In the genomic region with DNA sequence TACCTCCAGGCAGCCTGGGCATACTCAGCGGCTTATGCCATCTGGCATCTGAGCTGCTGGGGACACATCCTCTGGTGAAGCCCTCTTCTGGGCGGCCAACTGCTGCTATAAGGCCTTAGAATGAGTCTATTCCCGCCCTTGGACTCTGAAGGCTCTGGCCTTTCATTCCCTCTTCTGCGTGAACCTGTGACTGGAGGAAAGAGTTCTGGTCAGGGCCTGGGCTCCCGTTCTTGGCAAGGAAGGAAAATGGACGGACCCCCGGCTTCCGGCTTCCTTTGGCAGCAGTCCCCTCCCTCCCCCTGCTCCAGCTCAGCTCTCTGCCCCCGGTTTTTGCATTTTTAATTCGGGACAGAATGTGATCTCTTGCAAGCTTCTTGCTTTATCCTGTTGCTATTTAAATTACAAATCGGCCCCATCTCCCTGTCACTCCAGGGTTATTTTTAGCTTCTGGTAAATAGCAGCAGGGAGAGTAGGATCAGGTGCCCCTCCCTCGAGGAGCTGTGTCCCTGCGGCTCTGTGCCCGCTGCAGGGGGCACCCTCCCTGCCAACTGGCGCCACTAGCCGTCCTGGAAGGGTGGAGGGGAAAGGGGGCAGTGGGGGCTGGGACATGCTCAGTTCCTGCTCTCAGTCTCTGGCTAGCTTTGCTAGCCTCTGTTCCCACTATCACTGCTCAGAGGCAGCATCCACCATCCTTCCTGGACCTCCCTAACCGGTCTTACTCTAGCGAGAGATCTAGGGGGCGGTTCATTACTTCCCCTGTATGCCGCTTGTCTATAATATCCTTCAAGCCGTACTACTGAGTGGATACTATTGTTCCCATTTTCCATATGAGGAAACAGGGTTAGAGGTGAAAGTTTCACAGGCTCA, we compare ENCODE assay signal across 9 mouse cellular contexts. TPM values are rescaled to one million over a fixed set of nuclear protein-coding genes. Genes with fewer than 3 reads are reported as not detected.
DNase-seq lines count a peak whose midpoint lies in the region; ATAC-seq and TF ChIP-seq lines count a peak whose summit lies in the region.
"Had no signal": no experiment of that assay in that cellular context is flagged by ENCODE, and none has a peak within 500 bp of the region (broad histone marks: within the 10 kb centered on the region; RNA-seq: fewer than 3 reads in every experiment).

No protein-coding gene starts in this region.

- no peaks in the 10 kb centered on the region for H3K9me3 ChIP-seq in forebrain, embryonic 15.5 days
- H3K9me3 ChIP-seq in hindbrain, embryonic 11.5 days (ENCODE audit: control insufficient read depth, low read length): no peaks in the 10 kb centered on the region
- H3K9me3 ChIP-seq in limb, embryonic 11.5 days (ENCODE audit: control insufficient read depth, low read length): no peaks in the 10 kb centered on the region
- H3K9me3 ChIP-seq in midbrain, postnatal 0 days (ENCODE audit: low read length): no peaks in the 10 kb centered on the region

- peaks cover 24% of the 10 kb centered on the region for H3K4me1 ChIP-seq in thymus, adult 2 months (replicated peaks; ENCODE audit: control insufficient read depth, insufficient read depth, low read length)
- H3K4me1 ChIP-seq in forebrain, embryonic 15.5 days: peaks cover 34% of the 10 kb centered on the region
- H3K4me1 ChIP-seq in hindbrain, embryonic 11.5 days (replicated peaks; ENCODE audit: control insufficient read depth, insufficient read depth, low read length): peaks cover 14% of the 10 kb centered on the region
- H3K4me1 ChIP-seq in limb, embryonic 11.5 days (ENCODE audit: control insufficient read depth, insufficient read depth, low read length): peaks cover 10% of the 10 kb centered on the region
- H3K4me1 ChIP-seq in midbrain, postnatal 0 days (ENCODE audit: insufficient read depth, low read length): peaks cover 11% of the 10 kb centered on the region; the same call in 1 of the 2 replicates

- H3K9ac ChIP-seq in forebrain, embryonic 15.5 days (replicated peaks): peak overlapping the region; percentile 27; the same call in 1 of the 2 replicates
- no peak overlapping the region for H3K9ac ChIP-seq in hindbrain, embryonic 11.5 days (ENCODE audit: low read depth, low read length)
- 0 out of 2 replicates have a peak overlapping the region, but pooled peaks have one; percentile 17 for H3K9ac ChIP-seq in limb, embryonic 11.5 days (ENCODE audit: low read length)
- peak overlapping the region; percentile 24; the same call in 1 of the 2 replicates for H3K9ac ChIP-seq in midbrain, postnatal 0 days (replicated peaks; ENCODE audit: low read length, poor library complexity, severe bottlenecking)

- no peak for TF ChIP-seq CTCF in thymus, adult 2 months (IDR thresholded peaks at IDR 0.05; ENCODE audit: borderline replicate concordance, control insufficient read depth, extremely low read depth, insufficient read depth, low read length, poor library complexity)
- TF ChIP-seq CTCF in midbrain, postnatal 0 days (IDR thresholded peaks at IDR 0.05): no peak

- DNase-seq in thymus, adult 2 months: no peak
- no peak for DNase-seq in thymus, postnatal 10 days (ENCODE audit: low spot score in 2 of 2)
- no peak for DNase-seq in hindbrain, embryonic 11.5 days (ENCODE audit: low spot score)
- no peak for DNase-seq in limb, embryonic 11.5 days (ENCODE audit: low spot score)
- DNase-seq in midbrain, postnatal 0 days (ENCODE audit: low spot score): peak; percentile 77
- no peak for DNase-seq in urinary bladder, postnatal 25 days (ENCODE audit: low spot score)

- TF ChIP-seq POLR2A in thymus, adult 2 months (IDR thresholded peaks at IDR 0.05; ENCODE audit: control insufficient read depth, extremely low read depth, insufficient read depth, low read length, poor library complexity): no peak

- H3K27me3 ChIP-seq in thymus, adult 2 months (ENCODE audit: control insufficient read depth, insufficient read depth, low read length): peaks cover 17% of the 10 kb centered on the region; the same call in 1 of the 2 replicates
- H3K27me3 ChIP-seq in forebrain, embryonic 15.5 days: peaks cover 21% of the 10 kb centered on the region
- H3K27me3 ChIP-seq in hindbrain, embryonic 11.5 days (ENCODE audit: control insufficient read depth, insufficient read depth, low read length): peaks cover 30% of the 10 kb centered on the region
- H3K27me3 ChIP-seq in limb, embryonic 11.5 days (ENCODE audit: control insufficient read depth, insufficient read depth, low read length): peaks cover 21% of the 10 kb centered on the region
- H3K27me3 ChIP-seq in midbrain, postnatal 0 days (ENCODE audit: insufficient read depth, low read length): peaks cover 9% of the 10 kb centered on the region

- peak overlapping the region; percentile 3; the same call in 1 of the 2 replicates for H3K4me3 ChIP-seq in thymus, adult 2 months (ENCODE audit: control insufficient read depth, insufficient read depth, low read length)
- peak overlapping the region; percentile 16 for H3K4me3 ChIP-seq in forebrain, embryonic 15.5 days
- no peak overlapping the region for H3K4me3 ChIP-seq in hindbrain, embryonic 11.5 days (ENCODE audit: low read depth, low read length)
- H3K4me3 ChIP-seq in limb, embryonic 11.5 days (ENCODE audit: low read depth, low read length): no peak overlapping the region
- no peak overlapping the region for H3K4me3 ChIP-seq in midbrain, postnatal 0 days (ENCODE audit: low read depth, low read length)

- 43% methylated on average over 21 of the region's 21 CpGs for WGBS in thymus, adult 2 months
- 9% methylated on average over 21 of the region's 21 CpGs for WGBS in forebrain, embryonic 15.5 days
- WGBS in hindbrain, embryonic 11.5 days: 16% methylated on average over 21 of the region's 21 CpGs
- WGBS in limb, embryonic 11.5 days: 24% methylated on average over 21 of the region's 21 CpGs
- WGBS in midbrain, postnatal 0 days: 11% methylated on average over 21 of the region's 21 CpGs

- peak overlapping the region; percentile 37 for H3K4me2 ChIP-seq in forebrain, embryonic 15.5 days (replicated peaks)
- H3K4me2 ChIP-seq in hindbrain, embryonic 11.5 days (replicated peaks; ENCODE audit: low read depth, low read length): peak overlapping the region; percentile 18; the same call in 1 of the 2 replicates
- H3K4me2 ChIP-seq in limb, embryonic 11.5 days (ENCODE audit: low read depth, severe bottlenecking): no peak overlapping the region
- peak overlapping the region; percentile 13; the same call in 1 of the 2 replicates for H3K4me2 ChIP-seq in midbrain, postnatal 0 days (ENCODE audit: low read depth, low read length, poor library complexity, severe bottlenecking)

- H3K27ac ChIP-seq in thymus, adult 2 months (ENCODE audit: control insufficient read depth, insufficient read depth, low read length): no peak overlapping the region
- peak overlapping the region; percentile 82 for H3K27ac ChIP-seq in forebrain, embryonic 15.5 days (replicated peaks)
- no peak overlapping the region for H3K27ac ChIP-seq in hindbrain, embryonic 11.5 days (ENCODE audit: low read depth, low read length)
- H3K27ac ChIP-seq in limb, embryonic 11.5 days (replicated peaks; ENCODE audit: low read depth, low read length): no peak overlapping the region; the same call in 1 of the 2 replicates
- H3K27ac ChIP-seq in midbrain, postnatal 0 days (ENCODE audit: low read depth, low read length): peak overlapping the region; percentile 76

- ATAC-seq in forebrain, embryonic 15.5 days (replicated peaks): peak; percentile 47
- 0 out of 2 replicates have a peak, but pooled peaks have one; percentile 14 for ATAC-seq in hindbrain, embryonic 11.5 days (ENCODE audit: low FRiP score)
- ATAC-seq in limb, embryonic 11.5 days (ENCODE audit: insufficient number of reproducible peaks, low FRiP score, low TSS enrichment, low read depth): no peak
- peak; percentile 52 for ATAC-seq in midbrain, postnatal 0 days (ENCODE audit: low FRiP score)
- no peak for ATAC-seq in granulocyte monocyte progenitor cell, adult 5-6 weeks (replicated peaks; ENCODE audit: poor library complexity, severe bottlenecking)

- no peaks in the 10 kb centered on the region for H3K36me3 ChIP-seq in thymus, adult 2 months (ENCODE audit: control insufficient read depth, insufficient read depth, low read length)
- no peaks in the 10 kb centered on the region for H3K36me3 ChIP-seq in forebrain, embryonic 15.5 days
- no peaks in the 10 kb centered on the region for H3K36me3 ChIP-seq in hindbrain, embryonic 11.5 days (ENCODE audit: control insufficient read depth, insufficient read depth, low read length)
- no peaks in the 10 kb centered on the region for H3K36me3 ChIP-seq in limb, embryonic 11.5 days (ENCODE audit: control insufficient read depth, insufficient read depth, low read length)
- H3K36me3 ChIP-seq in midbrain, postnatal 0 days (ENCODE audit: insufficient read depth, low read length): no peaks in the 10 kb centered on the region

RNA-seq across cellular contexts. Expression of gene Dgkz, which starts 4.2 kb away (rescaled TPM):
- polyA plus RNA-seq in thymus, adult 2 months (2012; rRNA removed): 1,103 and 1,229 TPM in 2 replicates
- 27.6 and 28.2 TPM in 2 replicates for polyA plus RNA-seq in forebrain, embryonic 15.5 days (2015; fragmentation: Nextera tagmentation; extraction: Ambion mirVana)
- polyA plus RNA-seq in hindbrain, embryonic 11.5 days (2014; fragmentation: Nextera tagmentation; extraction: Ambion mirVana): 24.1 and 28.9 TPM in 2 replicates
- polyA plus RNA-seq in limb, embryonic 11.5 days (2014; fragmentation: Nextera tagmentation; extraction: Ambion mirVana): 36.9 and 37.6 TPM in 2 replicates
- 99.8 and 144 TPM in 2 replicates for total RNA-seq in midbrain, postnatal 0 days (2014; rRNA removed)
- 35.1 and 36.6 TPM in 2 replicates for polyA plus RNA-seq in midbrain, postnatal 0 days (2015; fragmentation: Nextera tagmentation; extraction: Ambion mirVana)
- 115 and 135 TPM in 2 replicates for total RNA-seq in granulocyte monocyte progenitor cell, adult 5-6 weeks (2014; fragmentation: Nextera tagmentation)
- total RNA-seq in granulocyte monocyte progenitor cell, adult 5-6 weeks (2017): 75.7 and 89.4 TPM in 2 replicates

RNA-seq across cellular contexts. Expression of gene Gm9821, which starts 26.0 kb away (rescaled TPM):
- polyA plus RNA-seq in thymus, adult 2 months (2012; rRNA removed): 0.08 TPM in 1 of 2 replicates, not detected in the other
- polyA plus RNA-seq in forebrain, embryonic 15.5 days (2015; fragmentation: Nextera tagmentation; extraction: Ambion mirVana): 0.15 and 0.32 TPM in 2 replicates
- 0.27 and 0.37 TPM in 2 replicates for polyA plus RNA-seq in hindbrain, embryonic 11.5 days (2014; fragmentation: Nextera tagmentation; extraction: Ambion mirVana)
- 0.32 and 0.48 TPM in 2 replicates for polyA plus RNA-seq in limb, embryonic 11.5 days (2014; fragmentation: Nextera tagmentation; extraction: Ambion mirVana)
- 0.11 TPM in 1 of 2 replicates, not detected in the other for total RNA-seq in midbrain, postnatal 0 days (2014; rRNA removed)
- 0.14 TPM in 1 of 2 replicates, not detected in the other for polyA plus RNA-seq in midbrain, postnatal 0 days (2015; fragmentation: Nextera tagmentation; extraction: Ambion mirVana)
- not detected in 2 replicates for total RNA-seq in granulocyte monocyte progenitor cell, adult 5-6 weeks (2014; fragmentation: Nextera tagmentation)
- total RNA-seq in granulocyte monocyte progenitor cell, adult 5-6 weeks (2017): 0.21 TPM in 1 of 2 replicates, not detected in the other
- total RNA-seq: left cerebral cortex, adult 8-10 months had no signal

RNA-seq across cellular contexts. Expression of gene Mdk, which starts 39.4 kb away (rescaled TPM):
- 12.0 and 17.7 TPM in 2 replicates for polyA plus RNA-seq in thymus, adult 2 months (2012; rRNA removed)
- polyA plus RNA-seq in forebrain, embryonic 15.5 days (2015; fragmentation: Nextera tagmentation; extraction: Ambion mirVana): 347 and 357 TPM in 2 replicates
- polyA plus RNA-seq in hindbrain, embryonic 11.5 days (2014; fragmentation: Nextera tagmentation; extraction: Ambion mirVana): 960 and 984 TPM in 2 replicates
- polyA plus RNA-seq in limb, embryonic 11.5 days (2014; fragmentation: Nextera tagmentation; extraction: Ambion mirVana): 2,345 and 2,452 TPM in 2 replicates
- total RNA-seq in midbrain, postnatal 0 days (2014; rRNA removed): 39.0 and 40.8 TPM in 2 replicates
- 71.0 and 71.4 TPM in 2 replicates for polyA plus RNA-seq in midbrain, postnatal 0 days (2015; fragmentation: Nextera tagmentation; extraction: Ambion mirVana)
- total RNA-seq in granulocyte monocyte progenitor cell, adult 5-6 weeks (2014; fragmentation: Nextera tagmentation): 1.3 and 4.1 TPM in 2 replicates
- total RNA-seq in granulocyte monocyte progenitor cell, adult 5-6 weeks (2017): not detected in 2 replicates

RNA-seq across cellular contexts. Expression of gene Chrm4, which starts 44.4 kb away (rescaled TPM):
- polyA plus RNA-seq in thymus, adult 2 months (2012; rRNA removed): 0.80 and 0.87 TPM in 2 replicates
- 1.5 and 1.8 TPM in 2 replicates for polyA plus RNA-seq in forebrain, embryonic 15.5 days (2015; fragmentation: Nextera tagmentation; extraction: Ambion mirVana)
- 0.20 and 0.42 TPM in 2 replicates for polyA plus RNA-seq in hindbrain, embryonic 11.5 days (2014; fragmentation: Nextera tagmentation; extraction: Ambion mirVana)
- polyA plus RNA-seq in limb, embryonic 11.5 days (2014; fragmentation: Nextera tagmentation; extraction: Ambion mirVana): 0.53 and 0.68 TPM in 2 replicates
- total RNA-seq in midbrain, postnatal 0 days (2014; rRNA removed): 1.8 and 4.0 TPM in 2 replicates
- 0.25 and 0.34 TPM in 2 replicates for polyA plus RNA-seq in midbrain, postnatal 0 days (2015; fragmentation: Nextera tagmentation; extraction: Ambion mirVana)
- total RNA-seq in granulocyte monocyte progenitor cell, adult 5-6 weeks (2014; fragmentation: Nextera tagmentation): not detected in 2 replicates
- total RNA-seq in granulocyte monocyte progenitor cell, adult 5-6 weeks (2017): 0.26 TPM in 1 of 2 replicates, not detected in the other

RNA-seq across cellular contexts. Expression of gene Creb3l1, which starts 52.8 kb away (rescaled TPM):
- polyA plus RNA-seq in thymus, adult 2 months (2012; rRNA removed): 1.7 and 1.8 TPM in 2 replicates
- polyA plus RNA-seq in forebrain, embryonic 15.5 days (2015; fragmentation: Nextera tagmentation; extraction: Ambion mirVana): 0.92 and 1.0 TPM in 2 replicates
- 2.0 and 2.2 TPM in 2 replicates for polyA plus RNA-seq in hindbrain, embryonic 11.5 days (2014; fragmentation: Nextera tagmentation; extraction: Ambion mirVana)
- polyA plus RNA-seq in limb, embryonic 11.5 days (2014; fragmentation: Nextera tagmentation; extraction: Ambion mirVana): 0.85 and 1.3 TPM in 2 replicates
- total RNA-seq in midbrain, postnatal 0 days (2014; rRNA removed): 3.2 TPM in 2 replicates
- 2.7 and 3.8 TPM in 2 replicates for polyA plus RNA-seq in midbrain, postnatal 0 days (2015; fragmentation: Nextera tagmentation; extraction: Ambion mirVana)
- total RNA-seq in granulocyte monocyte progenitor cell, adult 5-6 weeks (2014; fragmentation: Nextera tagmentation): 1.1 and 2.2 TPM in 2 replicates
- total RNA-seq in granulocyte monocyte progenitor cell, adult 5-6 weeks (2017): 0.69 TPM in 1 of 2 replicates, not detected in the other

Comparison
In these comparisons a context has a peak if more than half of its experiments do, and no peak if none do; other contexts are left out.
1. H3K27ac ChIP-seq: peak in forebrain, embryonic 15.5 days (single experiment) and midbrain, postnatal 0 days (single experiment); none in thymus, adult 2 months (single experiment), hindbrain, embryonic 11.5 days (single experiment) and limb, embryonic 11.5 days (single experiment).
2. H3K4me3 ChIP-seq: peak in thymus, adult 2 months (single experiment) and forebrain, embryonic 15.5 days (single experiment); none in hindbrain, embryonic 11.5 days (single experiment), limb, embryonic 11.5 days (single experiment) and midbrain, postnatal 0 days (single experiment).
3. ATAC-seq: peak in forebrain, embryonic 15.5 days (single experiment), hindbrain, embryonic 11.5 days (single experiment) and midbrain, postnatal 0 days (single experiment); none in limb, embryonic 11.5 days (single experiment) and granulocyte monocyte progenitor cell, adult 5-6 weeks (single experiment).
4. RNA of gene Dgkz, which starts 4.2 kb away (polyA plus RNA-seq): 1,103 to 1,229 TPM in thymus, adult 2 months; 36.9 to 37.6 TPM in limb, embryonic 11.5 days, 35.1 to 36.6 TPM in midbrain, postnatal 0 days, 27.6 to 28.2 TPM in forebrain, embryonic 15.5 days and 24.1 to 28.9 TPM in hindbrain, embryonic 11.5 days; every median in the first group is over 10 times any median in the second.